Mouse (Mus musculus): ENCODE measurements around the gene Cipc.

DNA sequence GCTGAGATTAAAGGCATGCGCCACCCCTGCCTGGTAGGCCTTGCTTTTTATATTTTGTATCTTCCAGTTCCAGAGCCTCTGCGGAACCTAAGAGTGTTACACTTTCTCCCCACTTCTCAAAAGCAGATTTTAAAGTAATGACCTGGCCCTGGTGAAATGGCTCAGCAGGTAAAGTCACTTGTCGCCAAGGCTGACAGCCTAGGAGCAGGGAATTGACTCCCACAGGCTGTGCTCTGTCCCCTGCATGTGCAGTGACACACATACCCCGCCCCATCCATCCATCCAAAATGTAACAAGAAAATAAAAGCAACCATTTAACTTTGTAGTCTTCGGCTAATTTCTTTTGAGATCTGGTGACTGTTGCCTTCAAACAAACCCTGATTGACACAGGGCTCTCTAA, 12.8 kb downstream of the Cipc start:
- no peak for TF ChIP-seq CTCF (IDR thresholded peaks at IDR 0.05; ENCODE audit: insufficient read depth, low read depth, low read length)
- no peak for TF ChIP-seq POLR2A (IDR thresholded peaks at IDR 0.05; ENCODE audit: insufficient read depth, low read depth, low read length)

Data from olfactory bulb, adult 2 months (tissue).